Mouse (Mus musculus) thymus, postnatal 14 days (tissue): ENCODE data around the gene Ctnnd1.
"Not testable (repeated sequence)": the region's sequence is repeated elsewhere in the genome, so short reads cannot be mapped to it uniquely, and the experiment has no call there.

Source experiments
- DNase-seq: peaks from one replicate; pipeline ENCODE4 v3.0.0; 2021

The Ctnnd1 gene

GRCm38 (mm10) chr2:84650464-84651195 lies at the start of gene Ctnnd1:
Gene Ctnnd1 (minus strand): TSS chr2:84650765.
- DNase-seq, result no peak

GRCm38 (mm10) chr2:84695007-84695695 lies 44.6 kb upstream of the Ctnnd1 start:
- DNase-seq, result no peak

- DNase-seq, result no peak
Observed at GRCm38 (mm10) chr2:84690050-84690449, 39.5 kb upstream of the Ctnnd1 start.

GRCm38 (mm10) chr2:84688080-84688844 lies 37.7 kb upstream of the Ctnnd1 start:
- DNase-seq, result no peak

GRCm38 (mm10) chr2:84682605-84683183 lies 32.1 kb upstream of the Ctnnd1 start:
- DNase-seq, result no peak

GRCm38 (mm10) chr2:84679016-84679415 lies 28.5 kb upstream of the Ctnnd1 start, which contains the start of gene Tmx2:
Gene Tmx2 (minus strand): TSS chr2:84679140.
- peak; percentile 21 for DNase-seq

GRCm38 (mm10) chr2:84677968-84678880 lies 27.7 kb upstream of the Ctnnd1 start, which contains the start of the genes Gm28635 and Med19:
Gene Gm28635 (minus strand): TSS chr2:84678041.
Gene Med19 (plus strand): TSS chr2:84678402.
- peak; percentile 94 for DNase-seq

- DNase-seq, result no peak
Observed at GRCm38 (mm10) chr2:84677270-84677967, 26.9 kb upstream of the Ctnnd1 start.

GRCm38 (mm10) chr2:84671535-84671934 lies 21.0 kb upstream of the Ctnnd1 start:
- DNase-seq, result not testable (repeated sequence)

GRCm38 (mm10) chr2:84670569-84670933 lies 20.0 kb upstream of the Ctnnd1 start, which contains the start of gene Selenoh:
Gene Selenoh (minus strand): TSS chr2:84670770.
- peak; percentile 91 for DNase-seq

GRCm38 (mm10) chr2:84669828-84670568 lies 19.4 kb upstream of the Ctnnd1 start:
- DNase-seq, result no peak

GRCm38 (mm10) chr2:84666081-84666480 lies 15.5 kb upstream of the Ctnnd1 start:
- DNase-seq, result no peak

GRCm38 (mm10) chr2:84662866-84663265 lies 12.3 kb upstream of the Ctnnd1 start:
- DNase-seq, result peak; percentile 65

- peak; percentile 67 for DNase-seq
Observed at GRCm38 (mm10) chr2:84660253-84660652, 9.7 kb upstream of the Ctnnd1 start.

GRCm38 (mm10) chr2:84658806-84659205 lies 8.2 kb upstream of the Ctnnd1 start, which contains the start of gene Btbd18:
Gene Btbd18 (plus strand): TSS chr2:84659079.
- no peak for DNase-seq

GRCm38 (mm10) chr2:84655864-84656263 lies 5.3 kb upstream of the Ctnnd1 start:
- no peak for DNase-seq

GRCm38 (mm10) chr2:84653354-84653753 lies 2.8 kb upstream of the Ctnnd1 start:
- no peak for DNase-seq

GRCm38 (mm10) chr2:84649674-84650073 lies 891 bp downstream of the Ctnnd1 start:
- no peak for DNase-seq

- no peak for DNase-seq
Observed at GRCm38 (mm10) chr2:84648369-84648768, 2.2 kb downstream of the Ctnnd1 start.

- DNase-seq, result no peak
Observed at GRCm38 (mm10) chr2:84647051-84647568, 3.5 kb downstream of the Ctnnd1 start.
